Mouse (Mus musculus): ENCODE results near the gene Cdh23. TPM values are rescaled to one million over a fixed set of nuclear protein-coding genes. Genes with fewer than 3 reads are reported as not detected.

Gene Cdh23
- polyA plus RNA-seq, 1 experiment, result 0.31 TPM

DNA sequence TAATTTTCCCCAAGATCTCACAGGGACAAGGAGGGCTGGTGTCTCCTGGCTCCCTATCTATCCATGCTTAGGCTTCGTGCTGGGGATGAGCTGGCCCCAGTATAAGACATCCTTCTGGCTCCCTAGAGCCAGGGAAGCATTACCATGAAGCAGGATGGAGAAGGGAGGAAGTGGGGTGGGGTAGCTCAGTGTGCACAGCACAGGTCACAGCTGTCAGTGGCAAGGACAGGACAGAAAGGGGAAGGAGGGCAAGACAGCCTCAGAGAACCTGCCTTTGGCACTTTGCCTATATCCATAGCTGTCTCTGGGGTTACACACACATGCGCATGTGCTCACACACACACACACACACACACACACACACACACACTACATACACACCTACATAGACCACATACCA lies 308.0 kb downstream of the Cdh23 start:
- 73% methylated on average over 2 of the region's 2 CpGs for WGBS
- DNase-seq (ENCODE audit: low read depth, low spot score), result no peak

DNA sequence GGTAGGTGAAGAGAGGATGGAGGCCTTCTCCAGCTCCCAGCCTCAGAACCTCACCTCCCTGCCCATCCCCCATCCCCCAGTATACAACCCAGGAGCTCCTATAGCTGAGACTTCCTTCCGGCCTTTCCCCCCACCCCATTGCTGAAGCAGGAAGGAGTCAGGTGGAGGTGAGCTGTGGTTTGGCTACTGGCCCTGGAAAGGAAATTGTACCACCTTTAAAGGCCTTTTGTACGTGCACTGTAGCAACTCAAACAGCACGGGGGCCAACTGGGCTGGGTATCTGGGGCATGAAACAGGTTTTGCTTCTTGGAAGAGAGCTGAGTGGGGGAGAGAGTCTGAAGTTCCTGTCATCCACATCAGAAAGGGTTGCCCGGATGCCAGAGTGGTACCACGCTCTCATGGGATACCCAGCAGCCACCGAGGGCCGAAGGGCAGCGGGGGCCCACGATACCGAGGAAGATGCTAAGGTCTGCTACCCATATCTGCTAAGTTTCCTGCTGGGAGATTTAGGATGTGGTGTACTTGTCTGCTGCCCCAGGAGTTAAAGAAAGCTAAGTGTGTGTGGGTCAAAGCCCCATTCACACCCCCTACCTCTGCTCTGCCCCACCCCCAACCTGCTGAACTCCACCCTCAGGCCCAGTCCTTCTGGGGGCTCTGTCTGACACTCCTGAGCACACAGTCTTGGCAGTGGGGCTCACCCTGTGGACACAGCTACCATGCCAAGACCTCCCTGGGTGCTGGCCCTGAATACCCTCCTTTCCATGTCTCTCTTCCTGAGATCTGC lies 315.0 kb downstream of the Cdh23 start:
- no peak for DNase-seq (ENCODE audit: low read depth, low spot score)
- 59% methylated on average over 10 of the region's 10 CpGs for WGBS

DNA sequence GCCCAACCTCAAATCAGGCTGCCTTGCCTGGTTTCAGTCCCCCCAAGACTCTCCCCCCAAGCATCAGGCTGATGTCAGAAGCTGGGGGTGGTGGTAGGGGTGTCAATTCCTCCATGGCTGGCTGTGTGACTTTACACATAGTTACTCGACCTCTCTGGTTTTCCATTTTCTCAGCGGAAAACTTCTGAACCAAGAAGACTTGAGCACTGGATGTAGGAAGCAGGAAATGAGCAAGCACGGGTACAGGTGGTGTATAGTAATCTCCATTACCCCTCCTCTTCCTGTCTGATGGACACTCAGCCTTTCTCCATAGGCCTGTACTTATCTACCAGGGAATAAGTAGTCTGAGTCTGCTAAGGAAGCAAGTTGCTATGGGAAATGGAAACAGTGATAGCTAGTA lies 316.1 kb downstream of the Cdh23 start:
- DNase-seq (ENCODE audit: low read depth, low spot score), result no peak
- 58% methylated on average over 3 of the region's 3 CpGs for WGBS

DNA sequence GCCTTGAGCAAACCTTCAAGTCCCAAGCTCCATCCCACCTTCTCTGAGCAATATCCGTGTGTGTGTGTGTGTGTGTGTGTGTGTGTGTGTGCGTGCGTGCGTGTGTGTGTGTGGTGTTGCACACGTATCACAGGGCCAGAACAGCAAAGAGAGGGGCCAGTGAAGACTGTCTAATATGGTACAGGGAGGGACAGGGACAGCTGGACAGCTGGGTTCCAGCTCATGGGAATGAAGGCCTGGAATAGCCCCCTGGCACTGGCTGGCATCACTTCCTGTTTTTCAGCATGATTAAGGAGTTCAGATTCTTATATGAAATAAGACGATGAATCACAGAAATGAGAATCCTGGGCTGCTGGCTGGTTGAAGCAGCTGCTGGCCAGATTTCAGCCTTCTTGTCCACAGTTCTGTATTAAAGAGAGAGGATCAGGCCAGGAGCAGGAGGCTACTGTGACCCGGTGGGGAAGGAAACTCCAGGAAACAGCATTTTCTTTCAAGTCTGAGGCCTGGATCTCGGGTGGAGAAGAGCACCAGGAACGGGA lies 316.8 kb downstream of the Cdh23 start:
- WGBS, result 63% methylated on average over 9 of the region's 9 CpGs
- DNase-seq (ENCODE audit: low read depth, low spot score), result no peak

DNA sequence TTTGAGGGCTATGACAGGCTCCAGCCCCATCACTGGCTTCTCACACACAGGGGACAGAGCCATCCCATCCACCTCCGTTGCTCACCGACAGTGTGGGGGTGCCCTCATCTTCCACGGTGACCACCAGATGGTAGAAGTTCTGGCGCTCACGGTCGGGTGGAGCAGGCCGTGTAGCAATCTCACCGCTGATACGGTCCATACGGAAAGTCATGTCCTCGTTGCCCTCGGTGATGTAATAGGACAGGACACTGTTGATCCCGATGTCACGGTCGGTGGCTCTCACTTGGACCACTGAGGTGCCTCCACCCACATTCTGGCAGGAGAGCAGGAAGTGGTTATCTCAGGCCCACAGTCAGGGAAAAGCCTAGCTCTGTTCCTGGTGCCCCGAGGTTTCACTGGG lies 319.6 kb downstream of the Cdh23 start:
- WGBS, result 82% methylated on average over 16 of the region's 16 CpGs
- DNase-seq (ENCODE audit: low read depth, low spot score), result no peak

- 46% methylated on average over 8 of the region's 8 CpGs for WGBS
- no peak for DNase-seq (ENCODE audit: low read depth, low spot score)
Measured at GRCm38 (mm10) chr10:60373937-60374578, 322.2 kb downstream of the Cdh23 start.

DNA sequence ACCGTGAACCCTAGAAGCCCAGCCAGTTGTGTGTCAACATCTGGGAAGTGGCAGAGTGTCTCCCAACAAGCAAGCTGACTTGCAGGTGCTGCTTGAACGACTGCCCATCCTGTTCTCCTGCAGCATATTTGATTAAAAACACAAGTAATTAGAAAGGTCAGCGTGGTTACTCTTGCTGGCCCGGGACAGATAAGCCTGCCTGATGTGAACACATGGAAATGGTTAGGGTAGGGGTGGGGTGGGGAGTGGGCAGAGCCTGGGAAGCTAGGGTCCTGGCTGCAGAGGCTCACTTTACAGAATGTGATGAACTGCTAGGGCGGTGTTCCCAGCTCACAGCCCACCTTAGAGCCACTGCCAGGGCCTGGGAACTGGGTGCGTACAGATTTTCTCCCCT lies 322.8 kb downstream of the Cdh23 start:
- WGBS, result 43% methylated on average over 6 of the region's 6 CpGs

GRCm38 (mm10) chr10:60371596-60372386 lies 324.5 kb downstream of the Cdh23 start:
- no peak for DNase-seq (ENCODE audit: low read depth, low spot score)
- 73% methylated on average over 5 of the region's 5 CpGs for WGBS

More for the DNA sequence above, 322.8 kb downstream of the Cdh23 start:
- DNase-seq (ENCODE audit: low read depth, low spot score), result no peak

- 71% methylated on average over 5 of the region's 5 CpGs for WGBS
- DNase-seq (ENCODE audit: low read depth, low spot score), result no peak
Measured at GRCm38 (mm10) chr10:60370601-60371061, 325.7 kb downstream of the Cdh23 start.

GRCm38 (mm10) chr10:60370098-60370497 lies 326.2 kb downstream of the Cdh23 start:
- 75% methylated on average over 2 of the region's 2 CpGs for WGBS
- no peak for DNase-seq (ENCODE audit: low read depth, low spot score)

DNA sequence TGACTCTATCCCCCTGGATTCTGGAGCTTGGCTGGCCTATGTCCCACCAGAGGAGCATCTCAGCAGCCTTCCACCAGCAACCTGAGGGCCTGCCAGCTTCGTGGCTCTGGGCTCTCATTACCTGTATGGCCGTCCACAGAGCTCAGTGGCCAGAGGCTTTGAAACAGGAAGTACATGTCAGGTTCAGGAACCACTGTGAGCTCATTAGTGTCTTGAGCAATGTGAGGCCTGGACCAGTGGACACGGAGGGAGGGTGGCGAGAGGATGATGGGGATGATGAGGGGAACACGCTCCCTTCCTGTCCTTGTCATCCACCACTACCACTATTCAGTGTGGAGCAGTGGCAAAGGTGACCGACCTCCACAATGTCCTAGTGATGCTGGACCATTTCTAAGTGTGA lies 326.9 kb downstream of the Cdh23 start:
- 78% methylated on average over 6 of the region's 6 CpGs for WGBS
- no peak for DNase-seq (ENCODE audit: low read depth, low spot score)

DNA sequence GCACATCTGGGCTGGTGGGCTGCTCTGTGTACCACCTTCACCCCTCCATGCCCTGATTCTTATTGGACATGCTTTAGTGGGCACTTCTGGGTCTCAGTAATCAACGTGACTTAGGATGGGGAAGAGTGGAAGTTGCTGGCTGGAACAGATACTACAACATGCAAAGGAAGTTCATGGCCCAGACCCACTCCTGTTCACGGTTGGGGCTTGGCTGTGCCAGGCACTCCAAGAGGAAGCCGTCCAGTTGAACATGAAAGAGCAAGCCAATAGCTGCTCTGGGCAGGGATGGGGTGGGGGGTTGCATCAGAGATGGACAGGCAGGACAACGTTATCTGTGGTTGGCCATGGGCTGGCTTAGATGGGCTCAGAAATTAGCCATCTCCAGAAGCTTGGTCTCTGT lies 328.4 kb downstream of the Cdh23 start:
- DNase-seq (ENCODE audit: low read depth, low spot score), result no peak
- 64% methylated on average over 4 of the region's 4 CpGs for WGBS

DNA sequence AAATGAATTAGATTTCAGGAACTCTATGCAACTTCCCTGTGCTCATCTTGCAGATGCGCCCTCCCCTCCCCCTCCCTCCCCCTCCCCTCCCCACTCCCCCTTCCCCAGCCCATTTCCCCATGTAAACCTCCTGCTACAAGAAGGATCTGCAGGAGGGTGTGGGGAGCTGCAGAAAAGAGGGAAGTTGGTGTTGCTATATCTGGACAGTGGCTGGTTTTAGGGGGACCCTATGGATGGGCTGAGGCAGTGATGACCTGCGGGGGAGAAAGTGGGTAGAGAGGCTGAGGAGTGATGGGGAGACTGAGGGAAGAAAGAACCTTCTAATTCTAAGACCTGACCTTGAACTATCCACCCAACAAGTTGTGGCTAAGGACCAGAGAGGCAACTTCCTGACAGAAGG lies 329.1 kb downstream of the Cdh23 start:
- 83% methylated on average over 2 of the region's 2 CpGs for WGBS

DNA sequence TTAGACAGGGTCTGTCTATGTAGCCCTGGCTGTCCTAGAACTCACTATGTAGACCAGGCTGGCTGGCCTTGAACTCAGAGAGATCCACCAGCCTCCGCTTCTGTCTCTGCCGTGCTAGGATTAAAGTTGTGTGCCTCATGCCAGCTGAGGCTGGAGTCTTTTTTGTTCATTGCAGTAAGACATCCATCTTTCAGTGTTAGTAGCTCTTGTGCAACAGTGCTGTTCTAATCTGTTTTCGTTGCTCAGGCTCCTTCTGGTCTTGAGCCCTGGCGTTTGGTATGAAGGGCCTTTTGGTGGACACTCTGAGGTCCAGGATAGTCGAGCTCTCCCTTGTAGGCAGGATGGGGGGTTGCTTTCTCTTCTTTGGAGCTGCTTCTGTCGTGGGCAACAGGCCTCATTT lies 332.9 kb downstream of the Cdh23 start:
- 59% methylated on average over 6 of the region's 6 CpGs for WGBS

More for the DNA sequence above, 329.1 kb downstream of the Cdh23 start:
- no peak for DNase-seq (ENCODE audit: low read depth, low spot score)

GRCm38 (mm10) chr10:60362310-60362628 lies 334.0 kb downstream of the Cdh23 start:
- no peak for DNase-seq (ENCODE audit: low read depth, low spot score)
- WGBS, result 45% methylated on average over 2 of the region's 2 CpGs

More for the DNA sequence above, 332.9 kb downstream of the Cdh23 start:
- DNase-seq (ENCODE audit: low read depth, low spot score), result no peak

GRCm38 (mm10) chr10:60361615-60362309 lies 334.5 kb downstream of the Cdh23 start:
- WGBS, result 36% methylated on average over 12 of the region's 12 CpGs
- DNase-seq (ENCODE audit: low read depth, low spot score), result no peak

DNA sequence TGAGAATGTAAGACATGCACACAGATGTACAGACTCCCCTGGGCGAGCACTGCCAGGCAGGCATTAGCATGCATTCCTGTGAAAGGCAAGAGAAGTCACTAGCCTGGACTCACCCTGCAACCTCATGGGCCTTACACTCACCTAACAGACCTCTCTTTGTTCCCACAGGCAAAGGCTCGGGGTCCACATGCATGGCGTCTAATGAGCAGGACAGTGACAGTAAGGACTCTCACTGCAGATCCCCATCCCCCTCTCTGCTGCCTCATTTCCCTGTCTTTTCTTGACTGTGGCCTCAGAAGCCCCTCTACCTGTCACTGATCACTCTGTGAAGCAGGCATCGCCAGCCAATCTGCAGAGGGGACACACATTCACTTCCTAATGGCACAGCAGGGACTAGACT lies 337.5 kb downstream of the Cdh23 start:
- WGBS, result 55% methylated on average over 4 of the region's 4 CpGs
- DNase-seq (ENCODE audit: low read depth, low spot score), result no peak

DNA sequence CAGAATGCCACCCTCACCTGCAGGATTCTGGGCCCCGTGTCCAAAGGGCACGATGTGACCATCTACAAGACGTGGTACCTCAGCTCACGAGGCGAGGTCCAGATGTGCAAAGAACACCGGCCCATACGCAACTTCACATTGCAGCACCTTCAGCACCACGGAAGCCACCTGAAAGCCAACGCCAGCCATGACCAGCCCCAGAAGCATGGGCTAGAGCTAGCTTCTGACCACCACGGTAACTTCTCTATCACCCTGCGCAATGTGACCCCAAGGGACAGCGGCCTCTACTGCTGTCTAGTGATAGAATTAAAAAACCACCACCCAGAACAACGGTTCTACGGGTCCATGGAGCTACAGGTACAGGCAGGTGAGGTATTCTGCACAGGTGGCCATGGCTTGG lies 338.4 kb downstream of the Cdh23 start:
- no peak for DNase-seq (ENCODE audit: low read depth, low spot score)
- 89% methylated on average over 14 of the region's 14 CpGs for WGBS

DNA sequence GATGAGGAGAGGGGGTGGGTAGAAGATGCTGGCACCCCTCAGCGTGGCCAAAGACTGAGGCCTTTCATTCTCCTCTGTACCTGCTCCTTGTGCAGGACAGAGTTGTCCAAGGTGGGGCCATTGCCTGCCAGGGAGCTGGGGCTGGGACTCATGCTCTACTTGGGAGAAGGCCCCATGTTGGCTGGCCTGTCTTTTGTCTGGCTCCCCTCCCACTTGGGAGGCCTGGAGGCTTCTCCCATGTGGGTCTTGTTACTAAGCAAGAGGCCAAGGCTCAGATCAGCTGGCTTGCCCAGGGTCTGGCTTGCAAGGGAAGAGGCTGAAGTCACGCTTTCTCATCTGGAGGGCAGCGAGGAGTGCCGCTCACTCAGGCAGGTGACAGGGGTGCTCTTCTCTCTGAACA lies 338.8 kb downstream of the Cdh23 start:
- no peak for DNase-seq (ENCODE audit: low read depth, low spot score)
- 85% methylated on average over 4 of the region's 4 CpGs for WGBS

All from large intestine, adult 2 months (tissue).